Mouse (Mus musculus): ENCODE data around the gene Inafm2.

DNA sequence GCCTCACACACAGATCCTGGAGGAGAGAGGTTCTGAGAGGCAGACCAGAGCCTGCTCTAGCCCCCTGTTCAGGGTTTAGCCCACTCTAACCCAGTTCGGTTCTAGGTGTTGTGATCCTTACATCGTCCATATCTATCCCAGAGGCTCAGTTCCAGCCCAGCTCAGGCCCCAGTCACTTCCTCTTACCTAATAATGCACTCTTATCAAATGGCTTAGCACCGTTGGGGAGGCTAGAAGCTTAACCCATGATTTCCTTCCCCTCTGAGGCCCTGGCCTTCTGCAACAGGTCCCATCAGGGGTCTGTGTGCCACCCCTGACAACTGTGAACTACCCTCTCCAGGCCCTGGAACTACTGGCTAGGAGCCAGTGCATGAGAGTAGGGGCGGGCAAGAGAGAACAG lies 16.4 kb upstream of the Inafm2 start:
- TF ChIP-seq MAX (IDR thresholded peaks at IDR 0.05) (no peak), CTCF (IDR thresholded peaks at IDR 0.05; ENCODE audit: control insufficient read depth, insufficient read depth, insufficient read length) (no peak), MYOD1 (IDR thresholded peaks at IDR 0.05; ENCODE audit: control insufficient read depth, insufficient read length, low read depth) (no peak), CEBPB (IDR thresholded peaks at IDR 0.05; ENCODE audit: low read depth) (no peak), MYOG (IDR thresholded peaks at IDR 0.05; ENCODE audit: control insufficient read depth, extremely low read depth, insufficient read length) (no peak), FOSL1 (IDR thresholded peaks at IDR 0.05; ENCODE audit: insufficient read depth, low read length, poor library complexity, severe bottlenecking) (no peak)
